Mouse (Mus musculus) intestine, embryonic 15.5 days (tissue): ENCODE measurements at regions not wholly inside any gene's neighbourhood (a gene's known extent, or its start where the extent isn't known, plus 50 kb on each side); places are given as distances from the start of the nearest gene placed in this dataset.
"Not testable (repeated sequence)": the region's sequence is repeated elsewhere in the genome, so short reads cannot be mapped to it uniquely, and the experiment has no call there.

ENCODE experiments used
- ATAC-seq: fragments of 200-750 bp; cut with Nextera tagmentation; 2 replicates; pipeline ENCODE4 v1.8.0; 2017; ENCODE audit warnings: moderate TSS enrichment, moderate library complexity
- H3K27ac ChIP-seq: fragments of 300-500 bp; sonication (generic); 2 replicates; pipeline ENCODE4 v1.5.1; 2015; ENCODE audit warnings: mild to moderate bottlenecking, inconsistent platforms
- H3K27me3 ChIP-seq: fragments of 300-500 bp; sonication (generic); replicated peaks from 2 replicates; pipeline ENCODE4 v1.6.1; 2015; ENCODE audit warnings: inconsistent platforms
- H3K36me3 ChIP-seq: fragments of 300-500 bp; sonication (generic); 2 replicates; pipeline ENCODE4 v1.6.1; 2015; ENCODE audit warnings: inconsistent platforms
- H3K4me1 ChIP-seq: fragments of 300-500 bp; sonication (generic); replicated peaks from 2 replicates; pipeline ENCODE4 v1.6.1; 2015; ENCODE audit warnings: inconsistent platforms
- H3K4me2 ChIP-seq: fragments of 300-500 bp; sonication (generic); replicated peaks from 2 replicates; pipeline ENCODE4 v1.6.1; 2015; ENCODE audit warnings: mild to moderate bottlenecking, inconsistent platforms
- H3K4me3 ChIP-seq: fragments of 300-500 bp; sonication (generic); replicated peaks from 2 replicates; pipeline ENCODE4 v1.5.1; 2015; ENCODE audit warnings: inconsistent platforms
- H3K9ac ChIP-seq: fragments of 300-500 bp; sonication (generic); 2 replicates; pipeline ENCODE4 v1.6.1; 2015; ENCODE audit warnings: inconsistent platforms
- H3K9me3 ChIP-seq: fragments of 300-500 bp; sonication (generic); 2 replicates; pipeline ENCODE4 v1.6.1; 2016; ENCODE audit warnings: inconsistent platforms
- WGBS: fragments of 180-500 bp; shearing (Covaris S2); methylation state at CpG from one replicate; pipeline ENCODE4 v1.1.7; 2015; 5-methylcytosine and 5-hydroxymethylcytosine counted together

DNA sequence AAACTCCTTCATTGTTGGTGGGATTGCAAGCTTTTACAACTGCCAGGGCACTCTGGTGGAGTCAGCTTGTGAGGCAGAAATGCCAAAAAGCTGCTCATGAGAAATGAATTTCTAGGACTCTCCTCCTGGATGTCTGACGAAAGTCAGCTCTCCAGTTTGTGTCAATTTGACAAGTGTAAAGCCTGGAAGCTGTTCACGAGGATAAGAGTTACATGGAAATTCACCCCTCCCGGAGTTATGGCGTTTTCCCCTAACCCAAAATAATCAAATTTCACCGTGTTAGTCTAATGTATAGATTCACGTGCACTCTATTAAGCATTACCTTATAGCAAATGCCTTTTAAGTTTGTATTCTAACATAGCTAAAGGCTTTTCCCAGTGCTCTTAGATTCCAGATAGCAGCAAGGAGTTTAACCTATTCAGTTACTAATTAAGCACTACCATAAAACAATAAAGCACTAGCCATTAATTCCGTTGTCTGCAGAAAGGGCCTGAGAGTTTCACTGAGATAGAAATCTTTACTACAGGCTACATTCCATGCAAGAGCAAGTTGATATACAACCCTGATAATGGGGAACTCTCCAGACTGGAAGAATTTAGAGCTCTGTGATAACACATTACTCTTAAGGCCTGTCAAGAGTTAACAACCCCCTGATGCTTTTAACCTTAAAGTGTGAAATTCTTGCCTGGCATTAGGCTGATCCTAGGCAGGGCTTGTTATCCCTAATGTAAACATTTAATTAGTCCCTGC, 51.9 kb upstream of the Gm8298 start:
- H3K9ac ChIP-seq, H3K9me3 ChIP-seq, H3K36me3 ChIP-seq, H3K4me1 ChIP-seq, H3K27ac ChIP-seq, H3K27me3 ChIP-seq, H3K4me2 ChIP-seq, H3K4me3 ChIP-seq: not testable (repeated sequence)
- WGBS = 41% methylated on average over 7 of the region's 7 CpGs
- ATAC-seq = peak; percentile 91
